Mouse (Mus musculus): Measurements from ENCODE around the gene Ar.

DNA sequence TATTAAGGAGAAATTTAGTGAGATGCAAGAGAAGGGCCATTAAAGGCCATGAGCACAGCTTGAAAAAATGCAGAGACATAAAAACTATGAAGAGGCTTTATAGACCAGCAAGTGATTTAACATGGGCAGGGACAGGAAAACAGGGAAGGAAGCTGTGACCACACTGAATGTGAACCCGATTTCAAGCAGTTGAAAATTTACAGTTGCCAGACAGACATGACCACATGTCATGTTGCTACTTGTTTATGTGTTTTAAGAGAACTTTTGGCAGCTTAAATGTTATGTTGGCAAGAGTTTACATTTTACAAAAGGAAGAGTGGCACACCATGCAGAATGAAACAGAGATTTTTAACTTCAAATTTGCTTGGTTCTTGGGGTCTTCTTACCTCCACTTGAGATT lies 143.2 kb downstream of the Ar start:
- TF ChIP-seq POLR2A (IDR thresholded peaks at IDR 0.05; ENCODE audit: control insufficient read depth, extremely low read depth, insufficient read depth, low read length, poor library complexity), result no peak
- no peak for TF ChIP-seq CTCF (IDR thresholded peaks at IDR 0.05; ENCODE audit: borderline replicate concordance, control insufficient read depth, extremely low read depth, insufficient read depth, low read length, poor library complexity)

All from thymus, adult 2 months (tissue).